Mouse (Mus musculus) inflammation-experienced regulatory T-cells, adult 16 weeks (primary cell): ENCODE results near the gene Rhag. TPM values are rescaled to one million over a fixed set of nuclear protein-coding genes. Genes with fewer than 3 reads are reported as not detected.

Experiments
- polyA plus RNA-seq: library from polyadenylated mRNA; unstranded; fragments of 100-300 nt; shearing (Covaris generic); gene quantifications from one replicate; pipeline ENCODE4 v1.2.1, GENCODE M21; 2017

The Rhag gene
- 0.28 TPM for polyA plus RNA-seq

DNA sequence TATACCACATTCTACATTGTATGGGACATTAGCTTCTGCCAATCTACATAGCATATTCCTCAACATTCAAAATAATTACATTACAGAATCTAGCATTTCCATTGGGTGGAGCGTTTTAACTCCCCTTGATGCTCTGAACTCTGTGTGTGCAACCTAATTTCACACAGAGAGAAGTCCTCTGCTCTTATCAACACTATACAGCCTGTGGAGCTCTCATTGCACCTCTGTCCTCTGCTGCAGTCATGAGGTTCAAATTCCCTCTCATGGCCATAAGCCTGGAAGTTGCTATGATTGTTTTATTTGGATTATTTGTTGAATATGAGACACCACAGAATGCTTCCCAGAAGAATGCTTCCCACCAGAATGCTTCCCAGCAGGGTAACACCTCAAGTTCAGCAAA is at the start of gene Rhag:
TSS of gene Rhag (plus strand) at position 193 of the 400 bp plus-strand sequence.

DNA sequence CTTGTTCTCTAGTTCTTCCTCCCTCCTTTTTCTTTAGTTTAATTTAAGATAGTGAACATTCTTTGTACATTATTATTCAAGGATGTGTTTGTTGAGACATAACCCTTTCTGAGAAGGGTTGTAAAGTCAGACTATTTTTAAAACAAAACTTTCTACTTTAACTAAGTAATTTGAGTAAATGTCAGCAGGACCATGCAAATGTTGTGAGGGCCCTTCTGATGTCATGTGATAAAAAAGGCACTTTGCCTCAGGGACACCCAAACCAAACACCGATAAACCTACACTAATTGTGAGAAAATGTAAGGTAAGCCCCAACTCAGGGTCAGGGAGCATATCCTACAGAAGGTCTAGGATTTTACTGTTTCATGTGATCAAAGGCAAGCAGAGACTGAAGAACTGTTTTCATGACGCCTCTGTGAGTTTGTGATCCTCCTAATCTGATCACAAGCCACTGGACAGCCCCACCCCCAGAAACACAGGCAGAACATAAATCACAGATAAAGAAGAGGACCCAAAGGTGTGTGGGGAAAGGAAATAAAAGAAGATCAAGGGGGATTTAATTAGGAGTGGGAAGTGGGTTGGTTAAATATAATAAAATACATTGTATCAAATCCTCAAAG is 3.9 kb upstream of the Rhag start, which contains the start of gene Crisp2:
TSS of gene Crisp2 (minus strand) at position 51 of the 620 bp plus-strand sequence.

DNA sequence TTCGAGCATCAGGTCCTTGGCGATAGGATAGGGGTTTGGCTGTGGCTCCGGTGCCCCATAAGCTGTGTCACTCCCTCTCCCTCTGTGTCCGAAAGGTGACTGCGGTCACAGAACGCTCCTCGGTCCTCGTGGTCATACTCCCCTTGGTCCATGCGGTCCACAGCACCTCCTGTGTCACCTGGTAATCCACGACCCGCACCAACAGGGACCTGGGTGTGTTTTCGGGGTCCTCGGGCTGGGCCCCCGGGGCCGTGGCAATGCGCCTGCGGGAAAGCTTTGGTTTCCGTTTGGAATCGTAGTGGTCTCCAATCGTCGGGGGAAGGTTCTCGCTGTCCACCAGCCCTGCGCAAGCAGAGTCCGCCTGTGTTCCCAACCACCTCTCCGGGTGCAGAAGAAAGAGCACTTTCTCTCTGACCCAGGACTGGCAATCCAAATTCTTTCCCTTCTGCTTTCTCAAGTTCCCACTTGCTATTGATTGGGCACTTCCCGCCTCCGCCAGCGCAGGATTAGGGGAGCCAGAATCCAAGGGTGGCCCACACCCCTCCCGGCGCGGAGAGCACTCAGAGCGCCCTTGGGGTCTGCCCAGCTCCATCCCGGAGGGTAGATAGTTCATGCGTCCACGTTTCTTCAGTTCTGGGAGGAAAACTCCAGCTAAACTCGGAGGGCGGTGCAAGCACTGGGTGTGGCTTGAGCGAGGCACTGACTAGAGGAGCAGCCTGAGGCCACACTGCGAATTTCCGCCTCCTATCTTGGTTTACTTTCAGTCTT is 69.2 kb downstream of the Rhag start, which contains the start of gene 9130008F23Rik:
TSS of gene 9130008F23Rik (minus strand) at position 636 of the 768 bp plus-strand sequence.

Other genes starting within 250 kb of the Rhag start
- gene Esp6, start 249.6 kb upstream of the Rhag start, polyA plus RNA-seq = not detected
- gene Esp4, start 212.5 kb upstream of the Rhag start, polyA plus RNA-seq = not detected
- gene Esp3, start 179.1 kb upstream of the Rhag start, polyA plus RNA-seq = not detected
- gene Esp1, start 84.0 kb upstream of the Rhag start, polyA plus RNA-seq = not detected
- not detected for gene Crisp2, start 4.1 kb upstream of the Rhag start, polyA plus RNA-seq
- 0.60 TPM for gene 9130008F23Rik, start 69.4 kb downstream of the Rhag start, polyA plus RNA-seq
- gene Glyatl3, start 103.2 kb downstream of the Rhag start, polyA plus RNA-seq = not detected
- gene Mut, start 123.6 kb downstream of the Rhag start, polyA plus RNA-seq = 29.5 TPM
- gene Cenpq, start 123.9 kb downstream of the Rhag start, polyA plus RNA-seq = 29.1 TPM